Mouse (Mus musculus): ENCODE measurements at regions not wholly inside any gene's neighbourhood (a gene's known extent, or its start where the extent isn't known, plus 50 kb on each side); places are given as distances from the start of the nearest gene placed in this dataset.
A peak's percentile ranks its signal among the peaks of the same experiment; 100 is the strongest.

- H3K4me2 ChIP-seq (ENCODE audit: low read length) = peak overlapping the region; percentile 27; the same call in 1 of the 2 replicates
- no peak overlapping the region for H3K4me3 ChIP-seq (ENCODE audit: control insufficient read depth in 1 of 2, insufficient read depth in 1 of 2, low read depth in 1 of 2, low read length in 2 of 2)
- no peaks in the 10 kb centered on the region for H3K27me3 ChIP-seq (ENCODE audit: control insufficient read depth, insufficient read depth, low read length)
- no peaks in the 10 kb centered on the region for H3K9me3 ChIP-seq (ENCODE audit: control insufficient read depth, low read length)
- peaks cover 11 to 23% of the 10 kb centered on the region in 2 experiments for H3K4me1 ChIP-seq (ENCODE audit: control insufficient read depth in 2 of 2, insufficient read depth in 2 of 2, low read length in 2 of 2)
- WGBS = 12% methylated on average over 7 of the region's 7 CpGs
- no peak overlapping the region for H3K9ac ChIP-seq (ENCODE audit: low read length)
- H3K36me3 ChIP-seq (ENCODE audit: control insufficient read depth, insufficient read depth, low read length) = no peaks in the 10 kb centered on the region
- peak; percentile 81 for ATAC-seq (ENCODE audit: insufficient number of reproducible peaks, insufficient read depth, low FRiP score, low read depth)
- peak overlapping the region; percentile 65 to 82 for H3K27ac ChIP-seq (replicated peaks in 1 of 2; ENCODE audit: control insufficient read depth in 1 of 2, insufficient read depth in 1 of 2, low read depth in 2 of 2, low read length in 2 of 2)
Observed at GRCm38 (mm10) chr1:72963449-72963848, 52.3 kb downstream of the Tnp1 start.

- ATAC-seq (ENCODE audit: insufficient number of reproducible peaks, insufficient read depth, low FRiP score, low read depth) = 0 out of 2 replicates have a peak, but pooled peaks have one; percentile 38
- H3K4me3 ChIP-seq (ENCODE audit: control insufficient read depth in 1 of 2, insufficient read depth in 1 of 2, low read depth in 1 of 2, low read length in 2 of 2) = no peak overlapping the region
- WGBS = 4% methylated on average over 4 of the region's 4 CpGs
- H3K9me3 ChIP-seq (ENCODE audit: control insufficient read depth, low read length) = no peaks in the 10 kb centered on the region
- H3K27me3 ChIP-seq (ENCODE audit: control insufficient read depth, insufficient read depth, low read length) = no peaks in the 10 kb centered on the region
- H3K9ac ChIP-seq (ENCODE audit: low read length) = no peak overlapping the region
- H3K27ac ChIP-seq (replicated peaks in 1 of 2; ENCODE audit: control insufficient read depth in 1 of 2, insufficient read depth in 1 of 2, low read depth in 2 of 2, low read length in 2 of 2) = peak overlapping the region in 1 of 2 experiments; percentile 19; a peak in 2 of 4 replicates
- no peak overlapping the region for H3K4me2 ChIP-seq (ENCODE audit: low read length)
- peaks cover 15 to 25% of the 10 kb centered on the region in 2 experiments for H3K4me1 ChIP-seq (ENCODE audit: control insufficient read depth in 2 of 2, insufficient read depth in 2 of 2, low read length in 2 of 2)
- no peaks in the 10 kb centered on the region for H3K36me3 ChIP-seq (ENCODE audit: control insufficient read depth, insufficient read depth, low read length)
Observed at GRCm38 (mm10) chr1:72960241-72960653, 55.5 kb downstream of the Tnp1 start.

- H3K27me3 ChIP-seq (ENCODE audit: control insufficient read depth, insufficient read depth, low read length) = no peaks in the 10 kb centered on the region
- no peak for ATAC-seq (ENCODE audit: insufficient number of reproducible peaks, insufficient read depth, low FRiP score, low read depth)
- H3K27ac ChIP-seq (replicated peaks in 1 of 2; ENCODE audit: control insufficient read depth in 1 of 2, insufficient read depth in 1 of 2, low read depth in 2 of 2, low read length in 2 of 2) = no peak overlapping the region; a peak in 1 of 4 replicates
- H3K9ac ChIP-seq (ENCODE audit: low read length) = no peak overlapping the region
- H3K9me3 ChIP-seq (ENCODE audit: control insufficient read depth, low read length) = no peaks in the 10 kb centered on the region
- peaks cover 6 to 15% of the 10 kb centered on the region in 2 experiments for H3K4me1 ChIP-seq (ENCODE audit: control insufficient read depth in 2 of 2, insufficient read depth in 2 of 2, low read length in 2 of 2)
- WGBS = 46% methylated on average over 2 of the region's 2 CpGs
- no peak overlapping the region for H3K4me2 ChIP-seq (ENCODE audit: low read length)
- H3K36me3 ChIP-seq (ENCODE audit: control insufficient read depth, insufficient read depth, low read length) = no peaks in the 10 kb centered on the region
- H3K4me3 ChIP-seq (ENCODE audit: control insufficient read depth in 1 of 2, insufficient read depth in 1 of 2, low read depth in 1 of 2, low read length in 2 of 2) = no peak overlapping the region
Observed at GRCm38 (mm10) chr1:72955387-72955786, 60.3 kb downstream of the Tnp1 start.

- H3K36me3 ChIP-seq (ENCODE audit: control insufficient read depth, insufficient read depth, low read length) = no peaks in the 10 kb centered on the region
- H3K27ac ChIP-seq (replicated peaks in 1 of 2; ENCODE audit: control insufficient read depth in 1 of 2, insufficient read depth in 1 of 2, low read depth in 2 of 2, low read length in 2 of 2) = no peak overlapping the region
- peaks cover 5 to 11% of the 10 kb centered on the region in 2 experiments for H3K4me1 ChIP-seq (ENCODE audit: control insufficient read depth in 2 of 2, insufficient read depth in 2 of 2, low read length in 2 of 2)
- H3K9me3 ChIP-seq (ENCODE audit: control insufficient read depth, low read length) = no peaks in the 10 kb centered on the region
- 53% methylated on average over 6 of the region's 6 CpGs for WGBS
- no peak overlapping the region for H3K4me2 ChIP-seq (ENCODE audit: low read length)
- H3K27me3 ChIP-seq (ENCODE audit: control insufficient read depth, insufficient read depth, low read length) = no peaks in the 10 kb centered on the region
- no peak overlapping the region for H3K4me3 ChIP-seq (ENCODE audit: control insufficient read depth in 1 of 2, insufficient read depth in 1 of 2, low read depth in 1 of 2, low read length in 2 of 2)
- no peak for ATAC-seq (ENCODE audit: insufficient number of reproducible peaks, insufficient read depth, low FRiP score, low read depth)
- no peak overlapping the region for H3K9ac ChIP-seq (ENCODE audit: low read length)
Observed at GRCm38 (mm10) chr1:72952896-72953295, 62.8 kb downstream of the Tnp1 start.

- H3K27me3 ChIP-seq (ENCODE audit: control insufficient read depth, insufficient read depth, low read length) = no peaks in the 10 kb centered on the region
- 65% methylated on average over 7 of the region's 7 CpGs for WGBS
- H3K9me3 ChIP-seq (ENCODE audit: control insufficient read depth, low read length) = no peaks in the 10 kb centered on the region
- H3K9ac ChIP-seq (ENCODE audit: low read length) = no peak overlapping the region
- no peaks in the 10 kb centered on the region for H3K36me3 ChIP-seq (ENCODE audit: control insufficient read depth, insufficient read depth, low read length)
- peaks cover 5 to 16% of the 10 kb centered on the region in 2 experiments for H3K4me1 ChIP-seq (ENCODE audit: control insufficient read depth in 2 of 2, insufficient read depth in 2 of 2, low read length in 2 of 2)
- no peak overlapping the region for H3K4me3 ChIP-seq (ENCODE audit: control insufficient read depth in 1 of 2, insufficient read depth in 1 of 2, low read depth in 1 of 2, low read length in 2 of 2)
- no peak overlapping the region for H3K4me2 ChIP-seq (ENCODE audit: low read length)
- no peak overlapping the region for H3K27ac ChIP-seq (replicated peaks in 1 of 2; ENCODE audit: control insufficient read depth in 1 of 2, insufficient read depth in 1 of 2, low read depth in 2 of 2, low read length in 2 of 2)
- no peak for ATAC-seq (ENCODE audit: insufficient number of reproducible peaks, insufficient read depth, low FRiP score, low read depth)
Observed at GRCm38 (mm10) chr1:72951802-72952201, 63.9 kb downstream of the Tnp1 start.

- Histone ChIP-seq H3K27me3 (ENCODE audit: control insufficient read depth, insufficient read depth, low read length) (no peaks in the 10 kb centered on the region), H3K27ac (replicated peaks in 1 of 2; ENCODE audit: control insufficient read depth in 1 of 2, insufficient read depth in 1 of 2, low read depth in 2 of 2, low read length in 2 of 2) (no peak overlapping the region), H3K9me3 (ENCODE audit: control insufficient read depth, low read length) (no peaks in the 10 kb centered on the region), H3K4me3 (ENCODE audit: control insufficient read depth in 1 of 2, insufficient read depth in 1 of 2, low read depth in 1 of 2, low read length in 2 of 2) (no peak overlapping the region), H3K9ac (ENCODE audit: low read length) (no peak overlapping the region), H3K36me3 (ENCODE audit: control insufficient read depth, insufficient read depth, low read length) (no peaks in the 10 kb centered on the region), H3K4me1 (ENCODE audit: control insufficient read depth in 2 of 2, insufficient read depth in 2 of 2, low read length in 2 of 2) (peaks cover 6 to 21% of the 10 kb centered on the region in 2 experiments), H3K4me2 (ENCODE audit: low read length) (no peak overlapping the region)
- no peak for ATAC-seq (ENCODE audit: insufficient number of reproducible peaks, insufficient read depth, low FRiP score, low read depth)
- WGBS = 68% methylated on average over 7 of the region's 7 CpGs
Observed at GRCm38 (mm10) chr1:72951365-72951764, 64.3 kb downstream of the Tnp1 start.

- 18% methylated on average over 4 of the region's 4 CpGs for WGBS
- Histone ChIP-seq H3K4me1 (ENCODE audit: control insufficient read depth in 2 of 2, insufficient read depth in 2 of 2, low read length in 2 of 2) (peaks cover 26 to 51% of the 10 kb centered on the region in 2 experiments), H3K36me3 (ENCODE audit: control insufficient read depth, insufficient read depth, low read length) (no peaks in the 10 kb centered on the region), H3K4me2 (ENCODE audit: low read length) (no peak overlapping the region), H3K9me3 (ENCODE audit: control insufficient read depth, low read length) (no peaks in the 10 kb centered on the region), H3K4me3 (ENCODE audit: control insufficient read depth in 1 of 2, insufficient read depth in 1 of 2, low read depth in 1 of 2, low read length in 2 of 2) (no peak overlapping the region), H3K9ac (ENCODE audit: low read length) (no peak overlapping the region), H3K27me3 (ENCODE audit: control insufficient read depth, insufficient read depth, low read length) (no peaks in the 10 kb centered on the region), H3K27ac (replicated peaks in 1 of 2; ENCODE audit: control insufficient read depth in 1 of 2, insufficient read depth in 1 of 2, low read depth in 2 of 2, low read length in 2 of 2) (peak overlapping the region in 1 of 2 experiments; percentile 77; a peak in 2 of 4 replicates)
- no peak for ATAC-seq (ENCODE audit: insufficient number of reproducible peaks, insufficient read depth, low FRiP score, low read depth)
Observed at GRCm38 (mm10) chr1:72946235-72946634, 69.5 kb downstream of the Tnp1 start.

- ATAC-seq (ENCODE audit: insufficient number of reproducible peaks, insufficient read depth, low FRiP score, low read depth) = no peak
- WGBS = 27% methylated on average over 9 of the region's 9 CpGs
- Histone ChIP-seq H3K4me1 (ENCODE audit: control insufficient read depth in 2 of 2, insufficient read depth in 2 of 2, low read length in 2 of 2) (peaks cover 26 to 51% of the 10 kb centered on the region in 2 experiments), H3K4me2 (ENCODE audit: low read length) (peak overlapping the region; percentile 55), H3K4me3 (ENCODE audit: control insufficient read depth in 1 of 2, insufficient read depth in 1 of 2, low read depth in 1 of 2, low read length in 2 of 2) (peak overlapping the region in 1 of 2 experiments; percentile 2; a peak in 1 of 4 replicates), H3K36me3 (ENCODE audit: control insufficient read depth, insufficient read depth, low read length) (no peaks in the 10 kb centered on the region), H3K9ac (ENCODE audit: low read length) (peak overlapping the region; percentile 35), H3K9me3 (ENCODE audit: control insufficient read depth, low read length) (no peaks in the 10 kb centered on the region), H3K27ac (replicated peaks in 1 of 2; ENCODE audit: control insufficient read depth in 1 of 2, insufficient read depth in 1 of 2, low read depth in 2 of 2, low read length in 2 of 2) (peak overlapping the region; percentile 77 to 78), H3K27me3 (ENCODE audit: control insufficient read depth, insufficient read depth, low read length) (no peaks in the 10 kb centered on the region)
Observed at GRCm38 (mm10) chr1:72945750-72946102, 70.0 kb downstream of the Tnp1 start.

Data from heart, embryonic 14.5 days (tissue).